Mouse (Mus musculus) MEL (cell line): ENCODE results near the gene Tepsin. TPM values are rescaled to one million over a fixed set of nuclear protein-coding genes. Genes with fewer than 3 reads are reported as not detected.

ENCODE experiments used
- DNase-seq: peaks from one replicate; pipeline ENCODE4 v3.0.0; 2011; ENCODE audit warnings: low read depth, low spot score
- H3K27ac ChIP-seq: 2 replicates; pipeline ENCODE4 v1.5.1; 2012; ENCODE audit warnings: low read depth, mild to moderate bottlenecking, control low read depth, low read length, moderate library complexity; ENCODE audit not compliant: control insufficient read depth
- H3K27me3 ChIP-seq, 2 experiments: fragments of 150-350 bp in 1 of 2; sonication (generic) in 1 of 2; 2 replicates each; pipeline ENCODE4 v1.6.1; 2012; ENCODE audit warnings: low read length in 2 of 2, mild to moderate bottlenecking in 2 of 2, improper control_type of control experiment in 1 of 2, moderate library complexity in 1 of 2; ENCODE audit not compliant: insufficient read depth in 2 of 2, control insufficient read depth in 1 of 2
- H3K36me3 ChIP-seq, 2 experiments: 2 replicates each; pipeline ENCODE4 v1.6.1; 2012 to 2014; ENCODE audit warnings: low read length in 2 of 2, improper control_type of control experiment in 1 of 2, inconsistent platforms in 1 of 2, mild to moderate bottlenecking in 1 of 2; ENCODE audit not compliant: insufficient read depth in 2 of 2, control insufficient read depth in 1 of 2
- H3K4me1 ChIP-seq, 2 experiments: fragments of 150-350 bp in 1 of 2; sonication (generic) in 1 of 2; 2 replicates each; pipeline ENCODE4 v1.6.1; 2012; ENCODE audit warnings: low read length in 2 of 2, improper control_type of control experiment in 1 of 2, mild to moderate bottlenecking in 1 of 2; ENCODE audit not compliant: insufficient read depth in 2 of 2, control insufficient read depth in 1 of 2
- H3K4me3 ChIP-seq, 2 experiments: fragments of 150-350 bp in 1 of 2; sonication (generic) in 1 of 2; 2 replicates each; pipeline ENCODE4 v1.5.1; 2012; ENCODE audit warnings: low read depth in 2 of 2, low read length in 2 of 2, mild to moderate bottlenecking in 2 of 2, moderate library complexity in 2 of 2, control low read depth in 1 of 2, improper control_type of control experiment in 1 of 2; ENCODE audit not compliant: control insufficient read depth in 1 of 2, insufficient read depth in 1 of 2
- H3K79me2 ChIP-seq: 2 replicates; pipeline ENCODE4 v1.6.1; 2012; ENCODE audit warnings: mild to moderate bottlenecking, low read length, moderate library complexity; ENCODE audit not compliant: control insufficient read depth, poor library complexity, insufficient read depth
- H3K9ac ChIP-seq: 2 replicates; pipeline ENCODE4 v1.6.1; 2012; ENCODE audit warnings: low read depth, mild to moderate bottlenecking, control low read depth, low read length, moderate library complexity; ENCODE audit not compliant: control insufficient read depth, poor library complexity, severe bottlenecking
- H3K9me3 ChIP-seq: fragments of 150-350 bp; sonication (generic); replicated peaks from 2 replicates; pipeline ENCODE4 v1.6.1; 2012; ENCODE audit warnings: mild to moderate bottlenecking, low read length, improper control_type of control experiment, moderate library complexity; ENCODE audit not compliant: insufficient read depth
- BHLHE40 ChIP-seq: IDR thresholded peaks from 2 replicates; pipeline ENCODE4 v1.6.1; 2012; ENCODE audit warnings: low read depth, mild to moderate bottlenecking, inconsistent platforms, low read length, improper control_type of control experiment, borderline replicate concordance
- CHD1 ChIP-seq: IDR thresholded peaks from 2 replicates; pipeline ENCODE4 v1.6.1; 2012; ENCODE audit warnings: low read depth, mild to moderate bottlenecking, inconsistent platforms, low read length, improper control_type of control experiment
- CHD2 ChIP-seq: IDR thresholded peaks from 2 replicates; pipeline ENCODE4 v1.6.1; 2011; ENCODE audit warnings: low read length, improper control_type of control experiment
- CTCF ChIP-seq, 3 experiments: IDR thresholded peaks in 2 of 3; conservative IDR thresholded peaks in 1 of 3; 2 replicates each; pipeline ENCODE4 v1.5.1; 2011 to 2012; ENCODE audit warnings: low read length in 3 of 3, low read depth in 2 of 3, mild to moderate bottlenecking in 2 of 3, improper control_type of control experiment in 1 of 3, inconsistent platforms in 1 of 3, mixed read lengths in 1 of 3, moderate library complexity in 1 of 3; ENCODE audit not compliant: control insufficient read depth in 1 of 3, insufficient read depth in 1 of 3, poor library complexity in 1 of 3, severe bottlenecking in 1 of 3
- E2F4 ChIP-seq: IDR thresholded peaks from 2 replicates; pipeline ENCODE4 v1.6.1; 2011; ENCODE audit warnings: low read depth, low read length, improper control_type of control experiment, borderline replicate concordance
- GABPA ChIP-seq: IDR thresholded peaks from 2 replicates; pipeline ENCODE4 v1.6.1; 2012; ENCODE audit warnings: low read depth, mild to moderate bottlenecking, inconsistent platforms, low read length, improper control_type of control experiment, moderate library complexity
- HCFC1 ChIP-seq: IDR thresholded peaks from 2 replicates; pipeline ENCODE4 v1.6.1; 2012; ENCODE audit warnings: low read depth, mild to moderate bottlenecking, inconsistent platforms, low read length, improper control_type of control experiment, moderate library complexity
- JUND ChIP-seq: IDR thresholded peaks from 2 replicates; pipeline ENCODE4 v1.6.1; 2011; ENCODE audit warnings: low read depth, mild to moderate bottlenecking, improper control_type of control experiment, low read length
- MAFK ChIP-seq: IDR thresholded peaks from 2 replicates; pipeline ENCODE4 v1.6.1; 2011; ENCODE audit warnings: low read depth, mild to moderate bottlenecking, low read length, improper control_type of control experiment, borderline replicate concordance
- MAZ ChIP-seq: IDR thresholded peaks from 2 replicates; pipeline ENCODE4 v1.6.1; 2012; ENCODE audit warnings: low read depth, mild to moderate bottlenecking, inconsistent platforms, low read length, improper control_type of control experiment
- MEF2A ChIP-seq: IDR thresholded peaks from 2 replicates; pipeline ENCODE4 v1.6.1; 2014; ENCODE audit warnings: low read depth, mild to moderate bottlenecking, inconsistent platforms, low read length, improper control_type of control experiment; ENCODE audit not compliant: poor library complexity, insufficient replicate concordance, severe bottlenecking; ENCODE audit errors: extremely low read depth
- MXI1 ChIP-seq: IDR thresholded peaks from 2 replicates; pipeline ENCODE4 v1.6.1; 2011; ENCODE audit warnings: mild to moderate bottlenecking, low read depth, low read length, improper control_type of control experiment
- MYB ChIP-seq: IDR thresholded peaks from 2 replicates; pipeline ENCODE4 v1.6.1; 2011; ENCODE audit warnings: mild to moderate bottlenecking, low read depth, low read length, improper control_type of control experiment
- MYC ChIP-seq: IDR thresholded peaks from 2 replicates; pipeline ENCODE4 v1.6.1; 2011; ENCODE audit warnings: low read depth, mild to moderate bottlenecking, low read length, improper control_type of control experiment, moderate library complexity
- NELFE ChIP-seq: IDR thresholded peaks from 2 replicates; pipeline ENCODE4 v1.6.1; 2011; ENCODE audit warnings: low read depth, low read length, improper control_type of control experiment
- POLR2AphosphoS2 ChIP-seq: IDR thresholded peaks from 2 replicates; pipeline ENCODE4 v1.6.1; 2011; ENCODE audit warnings: low read length, improper control_type of control experiment
- POLR2AphosphoS5 ChIP-seq: IDR thresholded peaks from 2 replicates; pipeline ENCODE4 v1.6.1; 2012; ENCODE audit warnings: low read depth, borderline replicate concordance, mild to moderate bottlenecking, inconsistent platforms, low read length, moderate library complexity, mixed read lengths
- RAD21 ChIP-seq: IDR thresholded peaks from 2 replicates; pipeline ENCODE4 v1.6.1; 2011; ENCODE audit warnings: mild to moderate bottlenecking, low read depth, low read length, improper control_type of control experiment
- SIN3A ChIP-seq: IDR thresholded peaks from 2 replicates; pipeline ENCODE4 v1.6.1; 2012; ENCODE audit warnings: low read length, improper control_type of control experiment, inconsistent platforms
- TAL1 ChIP-seq: IDR thresholded peaks from 2 replicates; pipeline ENCODE4 v1.6.1; 2012; ENCODE audit warnings: mild to moderate bottlenecking, inconsistent platforms, low read length, moderate library complexity, mixed read lengths
- ZC3H11A ChIP-seq: IDR thresholded peaks from 2 replicates; pipeline ENCODE4 v1.6.1; 2012; ENCODE audit warnings: low read depth, mild to moderate bottlenecking, inconsistent platforms, low read length, improper control_type of control experiment
- ZMIZ1 ChIP-seq: IDR thresholded peaks from 2 replicates; pipeline ENCODE4 v1.6.1; 2012; ENCODE audit warnings: low read depth, mild to moderate bottlenecking, inconsistent platforms, low read length, improper control_type of control experiment, moderate library complexity
- polyA plus RNA-seq, 2 experiments: library from polyadenylated mRNA; stranded (reverse) in 1 of 2; unstranded in 1 of 2; fragments of >175 nt in 1 of 2; fragments of >200 nt in 1 of 2; gene quantifications; 2 replicates each; pipeline versions ENCODE4 v1.2.1 to v1.2.4; 2012; ENCODE audit warnings: low replicate concordance in 2 of 2, low read depth in 1 of 2; ENCODE audit not compliant: insufficient read length in 2 of 2, insufficient read depth in 1 of 2, missing spikeins in 1 of 2
- total RNA-seq: library from RNA; depleted of rRNA; stranded (reverse); fragments of 300-350 nt; gene quantifications from 2 replicates; pipeline ENCODE4 v1.2.3, GENCODE M21; 2012

The Tepsin gene
- total and polyA plus RNA-seq, 3 experiments = 14.3 to 16.6 TPM; not detected in 1

GRCm38 (mm10) chr11:120092817-120093591, 5.5 kb downstream of the Tepsin start:
- Histone ChIP-seq H3K9ac (no peak overlapping the region), H3K27me3 (no peaks in the 10 kb centered on the region), H3K79me2 (peaks cover 6% of the 10 kb centered on the region; the same call in 1 of the 2 replicates)
- peak in 1 of 3 experiments; percentile 33; a peak in 2 of 6 replicates for TF ChIP-seq CTCF (IDR thresholded peaks at IDR 0.05 in 2 of 3, conservative IDR thresholded peaks at IDR 0.05 in 1 of 3; ENCODE audit: control insufficient read depth in 1 of 3, insufficient read depth in 1 of 3, low read depth in 2 of 3, low read length in 3 of 3, poor library complexity in 1 of 3, severe bottlenecking in 1 of 3)
- TF ChIP-seq ZC3H11A = no peak
- TF ChIP-seq, all 39 proteins: peak for 1
- peaks cover 0 to 14% of the 10 kb centered on the region in 2 experiments; a peak in 3 of 4 replicates for H3K4me1 ChIP-seq
- H3K9me3 ChIP-seq = no peaks in the 10 kb centered on the region
- no peak overlapping the region for H3K4me3 ChIP-seq
- peaks cover 0 to 5% of the 10 kb centered on the region in 2 experiments; a peak in 1 of 4 replicates for H3K36me3 ChIP-seq
- H3K27ac ChIP-seq = no peak overlapping the region
- no peak for DNase-seq

GRCm38 (mm10) chr11:120090661-120091060, 7.9 kb downstream of the Tepsin start:
- TF ChIP-seq MYB (no peak), BHLHE40 (no peak), CHD2 (no peak), POLR2AphosphoS5 (no peak), MYC (no peak), HCFC1 (no peak), SIN3A (no peak), E2F4 (no peak)
- DNase-seq = no peak
- Histone ChIP-seq H3K27me3 (no peaks in the 10 kb centered on the region), H3K36me3 (no peaks in the 10 kb centered on the region; a peak in 1 of 4 replicates), H3K27ac (no peak overlapping the region), H3K4me3 (no peak overlapping the region), H3K79me2 (peaks cover 3% of the 10 kb centered on the region; the same call in 1 of the 2 replicates), H3K9ac (no peak overlapping the region), H3K4me1 (peaks cover 4 to 18% of the 10 kb centered on the region in 2 experiments; a peak in 3 of 4 replicates), H3K9me3 (no peaks in the 10 kb centered on the region)

DNA sequence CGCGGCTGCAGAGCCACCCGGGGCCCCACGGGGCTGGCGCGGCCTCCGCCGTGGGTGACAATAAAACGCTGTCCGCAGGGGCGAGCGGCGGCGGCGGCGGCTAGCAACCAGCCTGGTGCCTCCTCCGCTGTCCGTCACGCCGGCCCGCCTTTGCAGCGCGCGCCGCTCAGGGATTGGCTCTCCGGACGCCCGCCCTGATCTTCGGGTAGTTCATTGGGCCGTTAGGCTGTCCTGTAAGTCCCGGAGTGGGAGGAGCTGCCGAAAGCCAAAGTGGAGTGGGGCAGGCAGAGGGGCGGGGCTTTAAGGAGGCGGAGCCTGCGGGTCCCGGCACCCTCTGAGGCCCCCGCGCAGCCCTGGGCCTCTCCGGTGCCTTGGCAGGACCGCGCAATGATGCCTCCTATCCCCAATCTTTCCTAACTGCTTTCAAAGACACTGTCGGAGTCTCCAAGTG, 11.8 kb downstream of the Tepsin start, which contains the start of gene Cep131:
TSS of gene Cep131 (minus strand) at position 126 of the 451 bp plus-strand sequence.
- Histone ChIP-seq H3K27ac (peak within 1 kb of the TSS; percentile 63), H3K27me3 (no peaks in the 10 kb centered on the region), H3K9ac (peak within 1 kb of the TSS; percentile 82), H3K4me3 (peak within 1 kb of the TSS; percentile 72 to 89), H3K79me2 (peaks cover 3% of the 10 kb centered on the region; the same call in 1 of the 2 replicates), H3K4me1 (peaks cover 4 to 21% of the 10 kb centered on the region in 2 experiments; a peak in 3 of 4 replicates), H3K9me3 (no peaks in the 10 kb centered on the region), H3K36me3 (no peaks in the 10 kb centered on the region; a peak in 1 of 4 replicates)
- peak; percentile 99 for DNase-seq
- TF ChIP-seq GABPA (no peak), CHD2 (peak; percentile 57; the same call in 1 of the 2 replicates), HCFC1 (no peak), POLR2AphosphoS2 (peak; percentile 54; the same call in 1 of the 2 replicates), MYB (no peak), SIN3A (peak; percentile 19; the same call in 1 of the 2 replicates), ZMIZ1 (peak; percentile 73; the same call in 1 of the 2 replicates), RAD21 (no peak), JUND (no peak), MXI1 (peak; percentile 39; the same call in 1 of the 2 replicates), MAFK (no peak), E2F4 (no peak), CTCF (IDR thresholded peaks at IDR 0.05 in 2 of 3, conservative IDR thresholded peaks at IDR 0.05 in 1 of 3; ENCODE audit: control insufficient read depth in 1 of 3, insufficient read depth in 1 of 3, low read depth in 2 of 3, low read length in 3 of 3, poor library complexity in 1 of 3, severe bottlenecking in 1 of 3) (no peak), TAL1 (no peak), CHD1 (no peak), MEF2A (no peak), NELFE (peak; percentile 85), MAZ (peak; percentile 81)
